Mouse (Mus musculus) gonadal fat pad, adult 2 months (tissue): ENCODE results near the gene Camk1d. TPM values are rescaled to one million over a fixed set of nuclear protein-coding genes. Genes with fewer than 3 reads are reported as not detected.

Source experiments
- DNase-seq: peaks from one replicate; pipeline ENCODE4 v3.0.0-alpha.2; 2012; ENCODE audit warnings: low read depth
- polyA plus RNA-seq: library from polyadenylated mRNA; depleted of rRNA; stranded (reverse); fragments of >200 nt; gene quantifications from 2 replicates; pipeline ENCODE4 v1.2.3, GENCODE M21; 2012

Camk1d gene
- polyA plus RNA-seq, 1 experiment: 1.3 TPM

DNA sequence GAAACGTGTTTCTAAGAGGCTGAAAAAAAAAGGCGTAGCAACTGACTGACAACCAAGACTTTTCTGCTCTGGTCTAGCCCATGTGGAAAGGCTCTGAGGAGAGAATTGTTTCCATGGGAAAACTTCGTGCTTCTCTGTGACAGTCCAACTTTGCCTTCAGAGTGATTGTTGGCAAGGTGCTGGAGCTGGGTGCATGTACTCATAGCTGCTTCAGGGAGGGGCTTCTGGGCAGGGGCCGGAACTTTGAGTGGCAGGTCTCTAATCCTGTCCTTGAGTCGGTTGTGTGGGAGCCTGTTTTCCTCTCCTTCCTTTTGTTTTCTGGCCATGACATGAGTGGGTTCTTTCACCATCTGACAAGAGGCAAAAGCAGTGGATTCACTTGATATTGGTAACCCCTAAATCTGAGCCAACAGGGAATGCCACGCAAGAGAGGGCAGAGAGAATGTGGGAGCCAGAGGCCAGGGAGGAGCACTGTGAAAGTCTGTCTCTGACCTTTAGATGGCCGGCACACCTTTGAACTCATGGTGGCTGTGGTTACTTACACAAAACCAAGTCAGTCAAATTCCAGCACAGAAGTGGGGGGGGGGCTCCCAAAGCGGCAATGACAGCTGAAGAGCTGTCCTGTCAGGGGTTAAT lies 392.5 kb downstream of the Camk1d start:
- no peak for DNase-seq

GRCm38 (mm10) chr2:5319138-5319537 lies 395.2 kb downstream of the Camk1d start:
- no peak for DNase-seq

DNA sequence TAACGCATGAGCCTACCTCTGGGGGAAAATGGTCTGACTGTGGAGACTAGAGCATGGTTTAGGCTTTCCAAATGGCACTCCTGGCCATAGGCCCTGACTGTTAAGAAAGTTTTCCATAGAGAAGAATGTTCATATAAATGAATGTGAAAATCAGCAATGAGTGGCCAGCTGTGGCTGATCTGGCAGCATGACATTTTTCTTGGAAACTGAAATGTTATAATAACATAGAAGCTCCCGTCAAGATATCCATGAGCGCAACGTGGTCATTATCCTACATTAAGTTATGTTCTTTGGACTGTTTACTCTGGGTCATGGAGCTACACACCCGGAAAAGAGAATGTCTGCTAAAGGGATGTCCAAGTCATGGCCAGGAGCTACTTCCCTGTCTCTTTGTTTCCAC lies 397.6 kb downstream of the Camk1d start:
- no peak for DNase-seq

GRCm38 (mm10) chr2:5316217-5316616 lies 398.1 kb downstream of the Camk1d start:
- no peak for DNase-seq

DNA sequence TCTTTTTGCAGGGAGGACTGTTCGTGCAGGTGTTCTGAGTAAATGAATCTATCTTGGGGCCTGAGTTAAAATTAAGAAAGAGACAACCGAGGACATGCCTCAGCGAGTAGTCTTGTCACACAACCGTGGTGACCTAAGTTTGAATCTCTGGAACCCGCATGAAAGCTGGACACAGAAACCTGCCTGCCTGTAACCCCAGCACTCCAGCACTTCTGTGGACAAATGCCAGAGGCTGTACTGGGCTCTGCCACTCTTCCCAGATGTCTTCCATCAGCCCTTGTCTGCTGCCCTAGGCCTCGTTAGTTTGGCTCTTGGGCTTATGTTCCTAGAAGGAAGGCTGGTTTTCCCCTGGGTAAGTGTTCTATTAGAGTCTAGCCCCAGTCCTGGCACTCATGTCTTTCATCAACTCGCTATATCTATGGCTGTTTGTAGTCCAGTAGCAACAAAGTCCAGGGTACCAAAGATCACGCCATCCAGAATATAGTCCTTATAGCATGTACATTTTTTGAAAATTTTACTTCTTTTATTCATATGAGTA lies 399.0 kb downstream of the Camk1d start:
- no peak for DNase-seq

- no peak for DNase-seq
Measured at GRCm38 (mm10) chr2:5314530-5315166, 399.7 kb downstream of the Camk1d start.

- no peak for DNase-seq
Measured at GRCm38 (mm10) chr2:5305156-5305555, 409.2 kb downstream of the Camk1d start.

DNA sequence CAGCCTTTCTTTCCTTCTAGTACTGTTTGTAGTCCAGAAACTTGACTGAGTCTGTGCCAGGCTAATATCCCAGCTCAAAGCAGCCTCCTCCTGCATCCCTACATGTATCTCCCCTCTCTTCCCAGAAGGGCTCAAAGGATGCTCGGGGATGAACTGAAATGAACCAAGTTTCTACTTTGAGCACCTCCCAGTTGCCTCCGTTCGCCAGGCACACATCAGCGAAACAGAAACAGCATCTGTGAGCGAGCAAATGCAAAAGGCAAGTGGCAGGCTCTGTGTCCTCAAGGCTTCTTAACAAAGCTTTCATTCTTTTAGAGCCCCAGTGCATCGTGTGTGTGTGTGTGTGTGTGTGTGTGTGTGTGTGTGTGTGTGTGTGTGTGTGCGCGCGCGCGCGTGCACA lies 409.9 kb downstream of the Camk1d start:
- DNase-seq: no peak

- no peak for DNase-seq
Measured at GRCm38 (mm10) chr2:5301286-5301685, 413.0 kb downstream of the Camk1d start.

DNA sequence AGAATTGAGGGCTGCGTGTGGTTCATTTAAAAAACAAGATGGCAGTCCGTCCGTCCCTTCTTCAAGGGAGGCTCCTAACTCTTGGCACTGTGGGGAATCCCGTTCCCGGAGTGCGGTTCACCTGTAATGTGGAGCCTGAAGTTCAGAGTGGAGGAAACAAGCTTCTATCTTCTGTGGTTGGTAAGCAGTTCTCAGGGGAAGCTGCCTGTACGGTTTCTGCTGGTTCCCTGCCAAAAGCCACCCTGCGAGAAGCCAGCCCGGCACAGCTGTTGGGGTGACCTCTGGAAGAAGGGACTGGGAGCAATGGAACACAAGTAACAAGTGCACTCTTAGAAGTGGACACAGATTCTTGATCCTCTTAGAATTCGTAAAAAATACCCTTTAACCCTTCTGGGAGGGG lies 416.2 kb downstream of the Camk1d start:
- no peak for DNase-seq

DNA sequence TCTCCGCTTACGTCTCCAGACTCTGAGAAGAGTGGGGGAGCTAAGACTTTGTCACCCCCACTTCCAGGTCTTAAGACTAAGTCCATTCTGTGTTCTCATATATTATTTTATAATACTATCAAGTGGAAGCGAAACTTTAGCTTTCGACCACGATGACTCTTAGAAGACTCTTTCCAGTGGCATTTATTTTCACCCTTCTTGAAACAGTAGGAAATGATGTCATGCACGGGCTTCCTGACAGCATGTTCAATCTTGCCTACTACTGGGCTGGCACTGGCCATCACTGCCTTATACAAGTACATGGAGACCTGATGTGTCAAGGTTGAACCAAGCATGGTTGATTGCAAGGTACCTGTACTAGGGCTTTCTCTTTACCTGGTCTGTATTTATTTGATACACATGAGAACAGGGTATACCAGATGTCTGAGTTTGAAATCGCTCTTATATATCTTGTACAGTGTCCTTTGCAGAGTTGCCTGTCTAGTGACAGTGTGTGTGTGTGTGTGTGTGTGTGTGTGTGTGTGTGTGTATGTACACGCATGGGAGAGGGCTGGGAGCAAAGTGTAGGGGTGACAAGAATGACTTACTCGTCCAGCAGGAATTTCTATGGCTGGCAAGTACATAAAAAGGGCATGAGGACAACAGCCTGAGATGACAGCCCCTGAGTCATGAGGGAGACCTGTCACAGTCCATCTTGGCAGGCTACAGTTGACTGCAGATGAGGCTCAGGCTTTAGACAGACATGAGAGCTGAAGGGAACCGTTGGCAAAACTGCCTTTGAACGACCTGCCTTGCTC lies 417.4 kb downstream of the Camk1d start:
- no peak for DNase-seq

DNA sequence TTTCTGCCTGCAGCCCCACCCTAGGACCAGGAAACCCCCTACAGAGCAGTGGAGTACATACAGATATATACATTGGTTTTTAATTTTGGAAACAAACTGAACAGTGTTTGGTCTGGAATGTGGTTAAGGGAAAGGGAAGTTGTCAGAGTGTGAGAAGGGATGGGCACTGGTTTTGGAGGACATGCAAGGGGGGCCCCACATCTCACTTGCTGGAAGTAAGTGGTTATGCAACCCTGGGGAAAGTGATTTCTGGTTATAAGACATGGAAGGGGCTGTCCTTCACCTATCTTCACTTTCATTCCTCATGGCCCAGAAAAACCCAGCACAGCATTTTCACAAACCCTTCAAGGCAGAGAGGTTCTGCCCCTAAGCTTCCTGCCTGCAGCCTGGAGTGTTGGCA lies 419.2 kb downstream of the Camk1d start:
- DNase-seq: no peak

- no peak for DNase-seq
Measured at GRCm38 (mm10) chr2:5294451-5294850, 419.9 kb downstream of the Camk1d start.

DNA sequence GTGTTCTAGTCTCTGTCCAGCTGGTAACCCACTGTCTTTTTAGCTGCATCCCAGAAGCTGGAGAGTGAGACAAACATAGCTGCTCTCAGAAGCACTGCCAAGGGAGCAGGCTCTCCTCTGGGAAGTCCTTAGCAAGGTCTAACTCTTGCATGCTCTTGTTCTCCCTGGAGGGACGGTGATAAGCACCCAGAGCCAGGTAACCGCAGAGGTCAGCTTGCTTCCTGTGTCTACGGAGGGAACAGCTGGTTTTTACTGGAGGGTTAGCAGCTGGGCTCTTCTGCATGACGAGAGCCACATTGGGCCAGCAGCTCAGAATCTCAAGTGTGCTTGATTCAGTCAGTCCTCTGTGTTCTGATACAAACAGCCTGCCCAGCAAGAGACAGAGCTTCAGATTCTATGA lies 425.7 kb downstream of the Camk1d start:
- no peak for DNase-seq

- no peak for DNase-seq
Measured at GRCm38 (mm10) chr2:5287044-5287380, 427.3 kb downstream of the Camk1d start.

- no peak for DNase-seq
Measured at GRCm38 (mm10) chr2:5286189-5287043, 427.9 kb downstream of the Camk1d start.

DNA sequence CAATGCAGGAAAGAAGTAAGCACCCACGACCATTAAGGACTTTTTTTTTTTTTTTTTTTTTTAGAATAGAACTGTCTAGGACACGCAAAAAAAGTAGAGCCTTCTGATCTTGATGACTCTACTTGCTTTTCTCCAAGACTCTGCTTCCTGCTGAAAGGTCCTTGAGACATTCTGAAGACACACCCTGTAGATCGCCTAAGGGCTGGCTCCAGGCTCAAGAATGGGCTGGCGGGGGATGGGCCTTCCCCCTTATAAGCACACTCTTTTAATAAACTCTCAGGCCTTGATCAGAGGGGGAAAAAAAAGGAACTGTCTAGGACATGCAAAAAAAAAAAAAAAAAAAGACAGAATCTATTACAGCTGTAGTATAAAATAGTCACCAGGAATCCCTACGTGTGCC lies 430.0 kb downstream of the Camk1d start:
- DNase-seq: no peak

DNA sequence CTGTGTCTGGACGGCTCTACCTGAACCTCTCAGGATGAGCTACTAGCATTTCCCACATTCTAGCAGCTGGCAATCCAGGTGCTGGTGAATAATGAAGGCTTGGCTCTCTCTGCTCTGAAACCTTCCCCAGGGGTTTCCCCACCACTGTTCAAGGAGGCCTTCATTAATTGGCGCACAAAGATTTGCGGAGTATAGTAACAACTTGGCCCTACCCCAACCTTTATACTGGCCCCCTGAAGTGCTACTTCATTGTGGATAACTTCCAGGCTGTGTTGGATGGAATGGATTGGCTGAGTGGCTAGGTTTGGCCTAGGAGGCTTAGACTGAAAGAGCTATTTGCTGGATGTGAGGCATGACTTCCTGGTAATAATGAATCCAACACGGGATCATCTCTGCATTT lies 431.7 kb downstream of the Camk1d start:
- DNase-seq: no peak

- DNase-seq: no peak
Measured at GRCm38 (mm10) chr2:5267980-5268379, 446.3 kb downstream of the Camk1d start.

GRCm38 (mm10) chr2:5262279-5262678 lies 452.0 kb downstream of the Camk1d start:
- peak; percentile 93 for DNase-seq

GRCm38 (mm10) chr2:5258250-5258649 lies 456.1 kb downstream of the Camk1d start:
- no peak for DNase-seq

DNA sequence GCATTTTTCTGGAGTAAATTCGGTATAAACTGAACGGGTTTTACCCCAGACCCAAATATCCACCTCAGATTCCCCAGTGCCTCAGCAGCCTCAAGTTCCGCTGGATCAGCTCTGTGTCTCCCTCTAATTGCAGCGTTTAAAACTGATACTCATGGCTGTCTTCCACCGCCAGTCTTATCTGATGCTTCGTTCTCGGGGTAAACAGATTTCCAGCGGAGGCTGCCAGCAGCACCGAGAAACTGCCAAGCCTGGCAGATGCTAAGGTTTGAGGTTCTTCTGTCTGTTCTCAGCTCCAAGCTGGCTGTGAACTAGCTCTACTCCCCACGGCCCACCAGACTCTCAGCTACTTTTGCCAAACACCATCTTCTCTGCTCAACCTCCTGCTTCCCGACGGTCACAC lies 464.3 kb downstream of the Camk1d start:
- DNase-seq: no peak
